Mouse (Mus musculus): ENCODE results near the gene Shb. TPM values are rescaled to one million over a fixed set of nuclear protein-coding genes. Genes with fewer than 3 reads are reported as not detected.
"Not testable (repeated sequence)": the region's sequence is repeated elsewhere in the genome, so short reads cannot be mapped to it uniquely, and the experiment has no call there.

Gene Shb
- total RNA-seq, 4 experiments from 2014 or later = 23.7 to 44.2 (median 32.3) TPM

- DNase-seq (ENCODE audit: low spot score) = no peak
These were observed 132.7 kb downstream of the Shb start for GRCm38 (mm10) chr4:45399421-45400210.

GRCm38 (mm10) chr4:45398315-45398714, 134.0 kb downstream of the Shb start:
- DNase-seq (ENCODE audit: low spot score) = not testable (repeated sequence)

GRCm38 (mm10) chr4:45396211-45396610, 136.1 kb downstream of the Shb start:
- DNase-seq (ENCODE audit: low spot score) = not testable (repeated sequence)

GRCm38 (mm10) chr4:45393658-45394057, 138.6 kb downstream of the Shb start:
- no peak for DNase-seq (ENCODE audit: low spot score)

- no peak for DNase-seq (ENCODE audit: low spot score)
These were observed 139.3 kb downstream of the Shb start for GRCm38 (mm10) chr4:45392994-45393393.

GRCm38 (mm10) chr4:45392572-45392971, 139.7 kb downstream of the Shb start:
- DNase-seq (ENCODE audit: low spot score) = no peak

GRCm38 (mm10) chr4:45392099-45392498, 140.2 kb downstream of the Shb start:
- no peak for DNase-seq (ENCODE audit: low spot score)

- DNase-seq (ENCODE audit: low spot score) = not testable (repeated sequence)
These were observed 145.0 kb downstream of the Shb start for GRCm38 (mm10) chr4:45387296-45387695.

GRCm38 (mm10) chr4:45382133-45382532, 150.1 kb downstream of the Shb start:
- not testable (repeated sequence) for DNase-seq (ENCODE audit: low spot score)

GRCm38 (mm10) chr4:45380903-45381580, 151.2 kb downstream of the Shb start:
- DNase-seq (ENCODE audit: low spot score) = not testable (repeated sequence)

GRCm38 (mm10) chr4:45376573-45376972, 155.7 kb downstream of the Shb start:
- peak; percentile 33 for DNase-seq (ENCODE audit: low spot score)

- no peak for DNase-seq (ENCODE audit: low spot score)
These were observed 157.4 kb downstream of the Shb start for GRCm38 (mm10) chr4:45374879-45375278.

Small RNA genes lying within 50 kb of the gene (microRNA-seq; reads per million reads assigned to microRNA genes)
- gene Gm22518 (not detected), gene Gm25692 (not detected)

Other genes with a start within 250 kb of the Shb start
- 1 to 10 TPM; 2.7 to 6.8 (median 3.3) TPM for gene Trmt10b, start 235.3 kb downstream of the Shb start, total RNA-seq (2022)
- 10 to 100 TPM in 3 of 4 experiments, 1 to 10 TPM in 1; 9.8 to 12.5 (median 11.0) TPM for gene Dcaf10, start 190.4 kb downstream of the Shb start, total RNA-seq (2022)
- 10 to 100 TPM; 13.5 to 17.8 (median 15.3) TPM for gene Exosc3, start 189.7 kb downstream of the Shb start, total RNA-seq (2022)
- gene Slc25a51, start 123.7 kb downstream of the Shb start, total RNA-seq (2022) = 100 to 1,000 TPM in 1 of 4 experiments, 10 to 100 TPM in 3; 84.3 to 112 (median 96.3) TPM

All from heart, adult 8-10 months (tissue).